Mouse (Mus musculus): ENCODE results near the gene Vac14. TPM values are rescaled to one million over a fixed set of nuclear protein-coding genes. Genes with fewer than 3 reads are reported as not detected.

Vac14 gene
- polyA plus RNA-seq, 1 experiment from 2014 or later = 32.2 TPM

GRCm38 (mm10) chr8:110702636-110703459 is 84.5 kb downstream of the Vac14 start:
- Histone ChIP-seq H3K4me3 (ENCODE audit: low read length) (no peak overlapping the region), H3K27me3 (ENCODE audit: control insufficient read depth, insufficient read depth, low read length) (no peaks in the 10 kb centered on the region), H3K27ac (ENCODE audit: low read depth, low read length) (peak overlapping the region; percentile 95), H3K4me2 (replicated peaks; ENCODE audit: low read depth, low read length) (no peak overlapping the region), H3K9me3 (ENCODE audit: control insufficient read depth, low read length) (no peaks in the 10 kb centered on the region), H3K36me3 (ENCODE audit: control insufficient read depth, insufficient read depth, low read length) (peaks cover 3% of the 10 kb centered on the region; the same call in 1 of the 2 replicates), H3K9ac (ENCODE audit: low read depth, low read length) (peak overlapping the region; percentile 40; the same call in 1 of the 2 replicates), H3K4me1 (ENCODE audit: control insufficient read depth, insufficient read depth, low read length) (peaks cover 41% of the 10 kb centered on the region)
- 16% methylated on average over 9 of the region's 9 CpGs for WGBS
- ATAC-seq (ENCODE audit: low FRiP score, low TSS enrichment) = peak; percentile 86

GRCm38 (mm10) chr8:110703460-110704061 is 85.2 kb downstream of the Vac14 start:
- Histone ChIP-seq H3K9me3 (ENCODE audit: control insufficient read depth, low read length) (no peaks in the 10 kb centered on the region), H3K4me1 (ENCODE audit: control insufficient read depth, insufficient read depth, low read length) (peaks cover 41% of the 10 kb centered on the region), H3K27me3 (ENCODE audit: control insufficient read depth, insufficient read depth, low read length) (no peaks in the 10 kb centered on the region), H3K4me3 (ENCODE audit: low read length) (no peak overlapping the region), H3K4me2 (replicated peaks; ENCODE audit: low read depth, low read length) (no peak overlapping the region), H3K9ac (ENCODE audit: low read depth, low read length) (0 out of 2 replicates have a peak overlapping the region, but pooled peaks have one; percentile 40), H3K27ac (ENCODE audit: low read depth, low read length) (peak overlapping the region; percentile 95), H3K36me3 (ENCODE audit: control insufficient read depth, insufficient read depth, low read length) (no peaks in the 10 kb centered on the region; the same call in 1 of the 2 replicates)
- 48% methylated on average over 9 of the region's 9 CpGs for WGBS
- 0 out of 2 replicates have a peak, but pooled peaks have one; percentile 10 for ATAC-seq (ENCODE audit: low FRiP score, low TSS enrichment)

- Histone ChIP-seq H3K27ac (ENCODE audit: low read depth, low read length) (peak overlapping the region; percentile 95; the same call in 1 of the 2 replicates), H3K27me3 (ENCODE audit: control insufficient read depth, insufficient read depth, low read length) (no peaks in the 10 kb centered on the region), H3K4me1 (ENCODE audit: control insufficient read depth, insufficient read depth, low read length) (peaks cover 41% of the 10 kb centered on the region), H3K4me3 (ENCODE audit: low read length) (no peak overlapping the region), H3K4me2 (replicated peaks; ENCODE audit: low read depth, low read length) (no peak overlapping the region), H3K9ac (ENCODE audit: low read depth, low read length) (no peak overlapping the region), H3K36me3 (ENCODE audit: control insufficient read depth, insufficient read depth, low read length) (no peaks in the 10 kb centered on the region), H3K9me3 (ENCODE audit: control insufficient read depth, low read length) (no peaks in the 10 kb centered on the region)
- no peak for ATAC-seq (ENCODE audit: low FRiP score, low TSS enrichment)
- WGBS = 62% methylated on average over 3 of the region's 3 CpGs
Observed at GRCm38 (mm10) chr8:110704103-110704502, 85.7 kb downstream of the Vac14 start.

GRCm38 (mm10) chr8:110705391-110706287 is 87.3 kb downstream of the Vac14 start:
- no peaks in the 10 kb centered on the region for H3K36me3 ChIP-seq (ENCODE audit: control insufficient read depth, insufficient read depth, low read length)
- H3K9ac ChIP-seq (ENCODE audit: low read depth, low read length) = no peak overlapping the region
- no peaks in the 10 kb centered on the region for H3K27me3 ChIP-seq (ENCODE audit: control insufficient read depth, insufficient read depth, low read length)
- H3K4me3 ChIP-seq (ENCODE audit: low read length) = no peak overlapping the region
- ATAC-seq (ENCODE audit: low FRiP score, low TSS enrichment) = no peak
- peaks cover 41% of the 10 kb centered on the region for H3K4me1 ChIP-seq (ENCODE audit: control insufficient read depth, insufficient read depth, low read length)
- 71% methylated on average over 14 of the region's 14 CpGs for WGBS
- H3K9me3 ChIP-seq (ENCODE audit: control insufficient read depth, low read length) = no peaks in the 10 kb centered on the region
- no peak overlapping the region for H3K27ac ChIP-seq (ENCODE audit: low read depth, low read length)
- no peak overlapping the region for H3K4me2 ChIP-seq (replicated peaks; ENCODE audit: low read depth, low read length)

GRCm38 (mm10) chr8:110706288-110706870 is 88.0 kb downstream of the Vac14 start:
- Histone ChIP-seq H3K9ac (ENCODE audit: low read depth, low read length) (no peak overlapping the region), H3K4me1 (ENCODE audit: control insufficient read depth, insufficient read depth, low read length) (peaks cover 43% of the 10 kb centered on the region), H3K27me3 (ENCODE audit: control insufficient read depth, insufficient read depth, low read length) (no peaks in the 10 kb centered on the region), H3K9me3 (ENCODE audit: control insufficient read depth, low read length) (no peaks in the 10 kb centered on the region), H3K36me3 (ENCODE audit: control insufficient read depth, insufficient read depth, low read length) (peaks cover 2% of the 10 kb centered on the region; the same call in 1 of the 2 replicates), H3K27ac (ENCODE audit: low read depth, low read length) (no peak overlapping the region), H3K4me2 (replicated peaks; ENCODE audit: low read depth, low read length) (no peak overlapping the region), H3K4me3 (ENCODE audit: low read length) (no peak overlapping the region)
- WGBS = 95% methylated on average over 3 of the region's 3 CpGs
- no peak for ATAC-seq (ENCODE audit: low FRiP score, low TSS enrichment)

- 86% methylated on average over 11 of the region's 11 CpGs for WGBS
- no peak for ATAC-seq (ENCODE audit: low FRiP score, low TSS enrichment)
- H3K27ac ChIP-seq (ENCODE audit: low read depth, low read length) = no peak overlapping the region
Observed at GRCm38 (mm10) chr8:110708429-110708828, 90.0 kb downstream of the Vac14 start.

GRCm38 (mm10) chr8:110710593-110710992 is 92.2 kb downstream of the Vac14 start:
- Histone ChIP-seq H3K27me3 (ENCODE audit: control insufficient read depth, insufficient read depth, low read length) (no peaks in the 10 kb centered on the region), H3K9ac (ENCODE audit: low read depth, low read length) (no peak overlapping the region), H3K36me3 (ENCODE audit: control insufficient read depth, insufficient read depth, low read length) (peaks cover 20% of the 10 kb centered on the region), H3K4me3 (ENCODE audit: low read length) (no peak overlapping the region), H3K4me2 (replicated peaks; ENCODE audit: low read depth, low read length) (no peak overlapping the region), H3K4me1 (ENCODE audit: control insufficient read depth, insufficient read depth, low read length) (peaks cover 8% of the 10 kb centered on the region), H3K9me3 (ENCODE audit: control insufficient read depth, low read length) (no peaks in the 10 kb centered on the region), H3K27ac (ENCODE audit: low read depth, low read length) (peak overlapping the region; percentile 24; the same call in 1 of the 2 replicates)
- 54% methylated on average over 3 of the region's 3 CpGs for WGBS
- ATAC-seq (ENCODE audit: low FRiP score, low TSS enrichment) = no peak

More at GRCm38 (mm10) chr8:110708429-110708828, 90.0 kb downstream of the Vac14 start:
- Histone ChIP-seq H3K27me3 (ENCODE audit: control insufficient read depth, insufficient read depth, low read length) (no peaks in the 10 kb centered on the region), H3K4me1 (ENCODE audit: control insufficient read depth, insufficient read depth, low read length) (peaks cover 27% of the 10 kb centered on the region), H3K4me3 (ENCODE audit: low read length) (no peak overlapping the region), H3K9me3 (ENCODE audit: control insufficient read depth, low read length) (no peaks in the 10 kb centered on the region), H3K9ac (ENCODE audit: low read depth, low read length) (no peak overlapping the region), H3K36me3 (ENCODE audit: control insufficient read depth, insufficient read depth, low read length) (peaks cover 14% of the 10 kb centered on the region), H3K4me2 (replicated peaks; ENCODE audit: low read depth, low read length) (no peak overlapping the region)

- no peak overlapping the region for H3K4me2 ChIP-seq (replicated peaks; ENCODE audit: low read depth, low read length)
- H3K36me3 ChIP-seq (ENCODE audit: control insufficient read depth, insufficient read depth, low read length) = peaks cover 20% of the 10 kb centered on the region
- H3K9ac ChIP-seq (ENCODE audit: low read depth, low read length) = no peak overlapping the region
- H3K9me3 ChIP-seq (ENCODE audit: control insufficient read depth, low read length) = no peaks in the 10 kb centered on the region
- WGBS = 70% methylated on average over 13 of the region's 13 CpGs
- peaks cover 15% of the 10 kb centered on the region for H3K4me1 ChIP-seq (ENCODE audit: control insufficient read depth, insufficient read depth, low read length)
- H3K27me3 ChIP-seq (ENCODE audit: control insufficient read depth, insufficient read depth, low read length) = no peaks in the 10 kb centered on the region
- no peak for ATAC-seq (ENCODE audit: low FRiP score, low TSS enrichment)
- H3K4me3 ChIP-seq (ENCODE audit: low read length) = no peak overlapping the region
- peak overlapping the region; percentile 66; the same call in 1 of the 2 replicates for H3K27ac ChIP-seq (ENCODE audit: low read depth, low read length)
Observed at GRCm38 (mm10) chr8:110711271-110711934, 93.0 kb downstream of the Vac14 start.
